Mouse (Mus musculus) C2C12 (cell line): ENCODE data around the gene Gprc5c.

Experiments
- CEBPB ChIP-seq: IDR thresholded peaks from one replicate; pipeline ENCODE4 v1.6.1; 2011; ENCODE audit warnings: low read depth, mild to moderate bottlenecking, control low read depth, moderate library complexity
- CTCF ChIP-seq: IDR thresholded peaks from one replicate; pipeline ENCODE4 v1.5.1; 2011; ENCODE audit not compliant: control insufficient read depth, insufficient read depth, insufficient read length
- FOSL1 ChIP-seq: IDR thresholded peaks from one replicate; pipeline ENCODE4 v1.8.0; 2011; ENCODE audit warnings: mild to moderate bottlenecking, low read length; ENCODE audit not compliant: poor library complexity, insufficient read depth, severe bottlenecking
- MAX ChIP-seq: IDR thresholded peaks from one replicate; pipeline ENCODE4 v1.6.1; 2011; ENCODE audit warnings: mild to moderate bottlenecking, control low read depth
- MYOD1 ChIP-seq: IDR thresholded peaks from one replicate; pipeline ENCODE4 v1.6.1; 2011; ENCODE audit warnings: low read depth; ENCODE audit not compliant: control insufficient read depth, insufficient read length
- MYOG ChIP-seq: IDR thresholded peaks from one replicate; pipeline ENCODE4 v1.6.1; 2011; ENCODE audit not compliant: control insufficient read depth, insufficient read length; ENCODE audit errors: extremely low read depth
- USF1 ChIP-seq: IDR thresholded peaks from one replicate; pipeline ENCODE4 v1.6.1; 2011; ENCODE audit warnings: low read depth, mild to moderate bottlenecking, control low read depth, moderate library complexity

DNA sequence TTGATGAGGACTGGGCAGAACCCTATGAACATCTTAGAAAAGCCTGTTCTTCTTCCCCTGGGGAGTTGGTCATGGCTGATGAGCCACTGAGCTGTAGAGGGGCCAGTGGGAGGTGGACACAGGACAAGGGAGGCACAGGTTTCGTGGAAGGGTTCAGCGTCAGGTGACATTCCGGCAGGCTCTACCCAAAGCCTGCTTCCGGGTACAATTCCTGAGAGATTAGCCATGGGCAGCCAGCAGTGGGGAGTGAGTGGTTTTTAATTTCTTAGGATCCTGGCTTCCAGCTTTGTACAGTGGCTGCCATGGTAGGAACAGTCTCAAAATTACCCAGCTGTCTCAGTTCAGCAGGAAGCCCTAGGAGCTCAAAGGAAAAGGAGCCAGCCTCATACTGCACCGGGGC, 3.9 kb upstream of the Gprc5c start:
- TF ChIP-seq MAX = no peak
- TF ChIP-seq CTCF = no peak
- TF ChIP-seq USF1 = no peak
- no peak for TF ChIP-seq FOSL1
- no peak for TF ChIP-seq CEBPB
- no peak for TF ChIP-seq MYOD1
- TF ChIP-seq MYOG = no peak
